Mouse (Mus musculus) heart, embryonic 16.5 days (tissue): Measurements from ENCODE around the gene Rc3h2. TPM values are rescaled to one million over a fixed set of nuclear protein-coding genes. Genes with fewer than 3 reads are reported as not detected.

Experiments
- ATAC-seq: fragments of 200-750 bp; cut with Nextera tagmentation; replicated peaks from 2 replicates; pipeline ENCODE4 v1.8.0; 2017; ENCODE audit warnings: moderate number of reproducible peaks; ENCODE audit not compliant: insufficient read depth, low FRiP score; ENCODE audit errors: extremely low read depth
- H3K27ac ChIP-seq: fragments of 300-500 bp; sonication (generic); 2 replicates; pipeline ENCODE4 v1.5.1; 2014; ENCODE audit warnings: mild to moderate bottlenecking, low read length, control low read depth, moderate library complexity
- H3K27me3 ChIP-seq: fragments of 300-500 bp; sonication (generic); 2 replicates; pipeline ENCODE4 v1.6.1; 2014; ENCODE audit warnings: low read length, mixed read lengths; ENCODE audit not compliant: control insufficient read depth, insufficient read depth
- H3K36me3 ChIP-seq: fragments of 300-500 bp; sonication (generic); 2 replicates; pipeline ENCODE4 v1.6.1; 2014; ENCODE audit not compliant: control insufficient read depth, insufficient read depth
- H3K4me1 ChIP-seq: fragments of 300-500 bp; sonication (generic); 2 replicates; pipeline ENCODE4 v1.6.1; 2014; ENCODE audit warnings: low read length, mixed read lengths; ENCODE audit not compliant: control insufficient read depth, insufficient read depth
- H3K4me2 ChIP-seq: fragments of 300-500 bp; sonication (generic); 2 replicates; pipeline ENCODE4 v1.6.1; 2014; ENCODE audit warnings: low read depth, mild to moderate bottlenecking, control low read depth, low read length
- H3K4me3 ChIP-seq: fragments of 300-500 bp; sonication (generic); 2 replicates; pipeline ENCODE4 v1.5.1; 2014; ENCODE audit warnings: mild to moderate bottlenecking, control low read depth, low read length
- H3K9ac ChIP-seq: fragments of 300-500 bp; sonication (generic); 2 replicates; pipeline ENCODE4 v1.6.1; 2014; ENCODE audit warnings: low read length, control low read depth
- H3K9me3 ChIP-seq: fragments of 300-500 bp; sonication (generic); replicated peaks from 2 replicates; pipeline ENCODE4 v1.6.1; 2016; ENCODE audit warnings: low read length; ENCODE audit not compliant: control insufficient read depth
- WGBS: fragments of 180-500 bp; shearing (Covaris S2); extraction: QIAGEN DNeasy Blood & Tissue Kit; methylation state at CpG from one replicate; pipeline ENCODE4 v1.1.7; 2014; 5-methylcytosine and 5-hydroxymethylcytosine counted together
- polyA plus RNA-seq: library from polyadenylated mRNA; unstranded; fragments of >200 nt; fragmentation: Nextera tagmentation; extraction: Ambion mirVana; gene quantifications from 2 replicates; pipeline ENCODE4 v1.2.1, GENCODE M21; 2015

The Rc3h2 gene
- polyA plus RNA-seq, 1 experiment from 2014 or later = 9.3 TPM

- ATAC-seq = peak; percentile 99
- Histone ChIP-seq H3K36me3 (peaks cover 18% of the 10 kb centered on the region), H3K9me3 (no peaks in the 10 kb centered on the region), H3K4me1 (peaks cover 13% of the 10 kb centered on the region), H3K27me3 (no peaks in the 10 kb centered on the region), H3K27ac (peak within 1 kb of the TSS; percentile 100), H3K4me3 (peak within 1 kb of the TSS; percentile 91), H3K4me2 (peak within 1 kb of the TSS; percentile 89), H3K9ac (peak within 1 kb of the TSS; percentile 90)
- WGBS = under 1% methylated on average over 42 of the region's 42 CpGs
These were observed 63.8 kb downstream of the Rc3h2 start, which contains the start of gene Pdcl for GRCm38 (mm10) chr2:37358633-37359540. Gene Pdcl (minus strand): TSS chr2:37359332.

- Histone ChIP-seq H3K4me1 (peaks cover 13% of the 10 kb centered on the region), H3K9ac (no peak overlapping the region), H3K27me3 (no peaks in the 10 kb centered on the region), H3K4me2 (no peak overlapping the region), H3K9me3 (no peaks in the 10 kb centered on the region), H3K27ac (no peak overlapping the region), H3K36me3 (peaks cover 44% of the 10 kb centered on the region), H3K4me3 (no peak overlapping the region)
- WGBS = 86% methylated on average over 5 of the region's 5 CpGs
- no peak for ATAC-seq
These were observed 67.1 kb downstream of the Rc3h2 start for GRCm38 (mm10) chr2:37355571-37355970.

- Histone ChIP-seq H3K9ac (no peak overlapping the region), H3K4me2 (no peak overlapping the region), H3K4me3 (no peak overlapping the region), H3K4me1 (no peaks in the 10 kb centered on the region), H3K27ac (no peak overlapping the region), H3K9me3 (no peaks in the 10 kb centered on the region), H3K27me3 (no peaks in the 10 kb centered on the region), H3K36me3 (peaks cover 49% of the 10 kb centered on the region)
- ATAC-seq = no peak
- 80% methylated on average over 7 of the region's 7 CpGs for WGBS
These were observed 71.0 kb downstream of the Rc3h2 start for GRCm38 (mm10) chr2:37351671-37352070.

- H3K27me3 ChIP-seq = no peaks in the 10 kb centered on the region
- no peak for ATAC-seq
- H3K27ac ChIP-seq = no peak overlapping the region
- H3K9ac ChIP-seq = no peak overlapping the region
- H3K4me1 ChIP-seq = no peaks in the 10 kb centered on the region
- H3K36me3 ChIP-seq = no peaks in the 10 kb centered on the region
- no peaks in the 10 kb centered on the region for H3K9me3 ChIP-seq
- H3K4me3 ChIP-seq = no peak overlapping the region
- 59% methylated on average over 10 of the region's 10 CpGs for WGBS
- H3K4me2 ChIP-seq = no peak overlapping the region
These were observed 84.1 kb downstream of the Rc3h2 start for GRCm38 (mm10) chr2:37338497-37339187.

GRCm38 (mm10) chr2:37333321-37333720 lies 89.4 kb downstream of the Rc3h2 start:
- no peaks in the 10 kb centered on the region for H3K36me3 ChIP-seq
- H3K27ac ChIP-seq = no peak overlapping the region
- 74% methylated on average over 2 of the region's 2 CpGs for WGBS
- ATAC-seq = no peak
- H3K27me3 ChIP-seq = no peaks in the 10 kb centered on the region
- no peaks in the 10 kb centered on the region for H3K4me1 ChIP-seq
- H3K9me3 ChIP-seq = no peaks in the 10 kb centered on the region
- H3K4me3 ChIP-seq = no peak overlapping the region
- H3K9ac ChIP-seq = no peak overlapping the region
- no peak overlapping the region for H3K4me2 ChIP-seq

GRCm38 (mm10) chr2:37326215-37326614 lies 96.5 kb downstream of the Rc3h2 start, which contains the start of gene Olfr368:
Gene Olfr368 (plus strand): TSS chr2:37326515.
- 76% methylated on average over 1 of the region's 1 CpGs for WGBS
- H3K27me3 ChIP-seq = no peaks in the 10 kb centered on the region
- H3K4me1 ChIP-seq = no peaks in the 10 kb centered on the region
- H3K4me3 ChIP-seq = no peak within 1 kb of the TSS
- no peaks in the 10 kb centered on the region for H3K9me3 ChIP-seq
- H3K4me2 ChIP-seq = no peak within 1 kb of the TSS
- H3K36me3 ChIP-seq = no peaks in the 10 kb centered on the region
- no peak within 1 kb of the TSS for H3K27ac ChIP-seq
- H3K9ac ChIP-seq = no peak within 1 kb of the TSS
- no peak for ATAC-seq

Other genes with a start within 250 kb of the Rc3h2 start
- not detected in 2 replicates for gene Olfr365, start 234.7 kb downstream of the Rc3h2 start, polyA plus RNA-seq
- not detected in 2 replicates for gene Olfr366, start 211.3 kb downstream of the Rc3h2 start, polyA plus RNA-seq
- gene Olfr368, start 96.4 kb downstream of the Rc3h2 start, polyA plus RNA-seq = not detected in 2 replicates
- 32.0 and 36.2 TPM in 2 replicates for gene Pdcl, start 63.6 kb downstream of the Rc3h2 start, polyA plus RNA-seq
- 4.5 and 4.6 TPM in 2 replicates for gene Zbtb26, start 20.2 kb upstream of the Rc3h2 start, polyA plus RNA-seq
- gene Zbtb6, start 20.3 kb upstream of the Rc3h2 start, polyA plus RNA-seq = 3.7 and 4.4 TPM in 2 replicates
- gene Rabgap1, start 20.4 kb upstream of the Rc3h2 start, polyA plus RNA-seq = 25.6 and 27.9 TPM in 2 replicates
- 0.75 and 1.2 TPM in 2 replicates for gene Gpr21, start 93.4 kb upstream of the Rc3h2 start, polyA plus RNA-seq